Mouse (Mus musculus) heart, adult 2 months (tissue): ENCODE measurements around the gene Gm5678.

ENCODE experiments used
- CTCF ChIP-seq: fragments of 200-600 bp; IDR thresholded peaks from 2 replicates; pipeline ENCODE4 v1.8.1; 2022; ENCODE audit warnings: antibody characterized with exemption, mild to moderate bottlenecking, moderate library complexity
- POLR2A ChIP-seq: fragments of 200-500 bp; IDR thresholded peaks from 2 replicates; pipeline ENCODE4 v1.6.1; 2011; ENCODE audit warnings: mild to moderate bottlenecking, low read depth, low read length, control low read depth; ENCODE audit not compliant: insufficient read depth

DNA sequence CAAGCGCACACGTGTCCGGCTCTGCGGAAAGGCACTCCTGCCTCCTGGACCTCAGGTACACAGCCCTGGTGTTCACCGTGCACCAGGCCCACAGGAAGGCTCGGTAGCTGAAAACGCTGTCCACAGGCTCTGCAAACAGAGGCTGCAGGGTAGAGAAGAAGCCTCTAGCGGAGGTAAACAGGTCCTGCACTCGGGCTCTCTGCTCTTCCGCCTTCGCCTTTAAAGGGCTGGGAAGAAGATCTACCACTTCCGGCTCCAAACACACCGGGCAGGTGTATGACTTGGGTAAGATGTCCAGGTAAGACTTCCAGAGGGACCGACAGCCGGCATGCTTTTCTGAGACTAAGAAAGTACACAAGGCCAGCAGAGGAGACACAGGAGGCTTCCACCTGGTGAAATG, 37.0 kb upstream of the Gm5678 start:
- TF ChIP-seq POLR2A (no peak), CTCF (no peak)
